Mouse (Mus musculus): ENCODE results near the gene B230104I21Rik.

- TF ChIP-seq TAL1 (IDR thresholded peaks at IDR 0.05; ENCODE audit: low read length) (no peak), GATA1 (IDR thresholded peaks at IDR 0.05; ENCODE audit: low read length) (no peak)
Observed at GRCm38 (mm10) chr4:154369089-154369488, 33.2 kb downstream of the B230104I21Rik start.

Measured in erythroblast, embryonic 14.5 days (primary cell).